8 mouse cellular contexts compared by ENCODE assay signal in genomic region chr10:80270734-80271181, GRCm38 (mm10). TPM values are rescaled to one million over a fixed set of nuclear protein-coding genes. Genes with fewer than 3 reads are reported as not detected.
DNase-seq lines count a peak whose midpoint lies in the region; ATAC-seq and TF ChIP-seq lines count a peak whose summit lies in the region.

No protein-coding gene starts in this region.

- TF ChIP-seq RAD21 in MEL (IDR thresholded peaks at IDR 0.05; ENCODE audit: low read depth, low read length) = no peak

- peak overlapping the region; percentile 22; the same call in 1 of the 2 replicates for H3K9ac ChIP-seq in forebrain, embryonic 12.5 days
- no peak overlapping the region for H3K9ac ChIP-seq in forebrain, embryonic 11.5 days (ENCODE audit: low read length)
- no peak overlapping the region for H3K9ac ChIP-seq in MEL (ENCODE audit: control insufficient read depth, low read depth, low read length, poor library complexity, severe bottlenecking)
- H3K9ac ChIP-seq in hindbrain, embryonic 12.5 days = 0 out of 2 replicates have a peak overlapping the region, but pooled peaks have one; percentile 5
- H3K9ac ChIP-seq in liver, embryonic 14.5 days (replicated peaks) = peak overlapping the region; percentile 37

- no peak for DNase-seq in forebrain, embryonic 11.5 days (ENCODE audit: low spot score)
- DNase-seq in MEL (ENCODE audit: low read depth, low spot score) = peak; percentile 34
- DNase-seq in liver, embryonic 14.5 days (ENCODE audit: low read depth in 3 of 3, low spot score in 3 of 3) = peak in 2 of 3 experiments; percentile 59 to 62
- no peak for DNase-seq in layer of hippocampus, adult 18-20 months (ENCODE audit: low spot score in 2 of 2)
- no peak for DNase-seq in frontal cortex, postnatal 10 days (ENCODE audit: low spot score in 2 of 2)

- H3K4me2 ChIP-seq in forebrain, embryonic 12.5 days = no peak overlapping the region
- H3K4me2 ChIP-seq in forebrain, embryonic 11.5 days (ENCODE audit: low read depth, low read length, severe bottlenecking) = no peak overlapping the region
- no peak overlapping the region for H3K4me2 ChIP-seq in hindbrain, embryonic 12.5 days (replicated peaks)
- H3K4me2 ChIP-seq in liver, embryonic 14.5 days (ENCODE audit: low read depth) = peak overlapping the region; percentile 63

- no peaks in the 10 kb centered on the region for H3K27me3 ChIP-seq in forebrain, embryonic 12.5 days
- no peaks in the 10 kb centered on the region for H3K27me3 ChIP-seq in forebrain, embryonic 11.5 days (ENCODE audit: control insufficient read depth, insufficient read depth, low read length)
- no peaks in the 10 kb centered on the region for H3K27me3 ChIP-seq in MEL (ENCODE audit: control insufficient read depth in 1 of 2, insufficient read depth in 2 of 2, low read length in 2 of 2)
- no peaks in the 10 kb centered on the region for H3K27me3 ChIP-seq in hindbrain, embryonic 12.5 days
- no peaks in the 10 kb centered on the region for H3K27me3 ChIP-seq in liver, embryonic 14.5 days (ENCODE audit: control insufficient read depth, insufficient read depth, low read length)

- WGBS in forebrain, embryonic 12.5 days = 84% methylated on average over 6 of the region's 6 CpGs
- 80% methylated on average over 6 of the region's 6 CpGs for WGBS in forebrain, embryonic 11.5 days
- WGBS in hindbrain, embryonic 12.5 days = 83% methylated on average over 6 of the region's 6 CpGs
- WGBS in liver, embryonic 14.5 days (ENCODE audit: insufficient replicate concordance) = 21% methylated on average over 6 of the region's 6 CpGs

- H3K4me3 ChIP-seq in forebrain, embryonic 12.5 days (replicated peaks) = no peak overlapping the region
- no peak overlapping the region for H3K4me3 ChIP-seq in forebrain, embryonic 11.5 days (ENCODE audit: low read depth, low read length)
- H3K4me3 ChIP-seq in MEL (ENCODE audit: control insufficient read depth in 1 of 2, insufficient read depth in 1 of 2, low read depth in 2 of 2, low read length in 2 of 2) = no peak overlapping the region
- H3K4me3 ChIP-seq in hindbrain, embryonic 12.5 days = no peak overlapping the region
- H3K4me3 ChIP-seq in liver, embryonic 14.5 days (ENCODE audit: insufficient read depth in 1 of 2, low read depth in 2 of 2, low read length in 2 of 2) = peak overlapping the region; percentile 19 to 35; a peak in 3 of 4 replicates

- TF ChIP-seq CTCF in MEL (IDR thresholded peaks at IDR 0.05 in 2 of 3, conservative IDR thresholded peaks at IDR 0.05 in 1 of 3; ENCODE audit: control insufficient read depth in 1 of 3, insufficient read depth in 1 of 3, low read depth in 2 of 3, low read length in 3 of 3, poor library complexity in 1 of 3, severe bottlenecking in 1 of 3) = no peak
- TF ChIP-seq CTCF in liver, embryonic 14.5 days (IDR thresholded peaks at IDR 0.05; ENCODE audit: low read depth) = no peak

- ATAC-seq in forebrain, embryonic 12.5 days (ENCODE audit: low FRiP score) = no peak
- no peak for ATAC-seq in forebrain, embryonic 11.5 days (replicated peaks; ENCODE audit: low FRiP score)
- ATAC-seq in hindbrain, embryonic 12.5 days (ENCODE audit: low FRiP score) = no peak
- ATAC-seq in liver, embryonic 14.5 days (ENCODE audit: insufficient read depth) = peak; percentile 77
- ATAC-seq in frontal cortex, adult (ENCODE audit: low TSS enrichment) = no peak

- H3K27ac ChIP-seq in forebrain, embryonic 12.5 days = 0 out of 2 replicates have a peak overlapping the region, but pooled peaks have one; percentile 0
- H3K27ac ChIP-seq in forebrain, embryonic 11.5 days (ENCODE audit: low read depth, low read length) = no peak overlapping the region
- no peak overlapping the region; the same call in 1 of the 2 replicates for H3K27ac ChIP-seq in MEL (ENCODE audit: control insufficient read depth, low read depth, low read length)
- H3K27ac ChIP-seq in hindbrain, embryonic 12.5 days = 0 out of 2 replicates have a peak overlapping the region, but pooled peaks have one; percentile 8
- H3K27ac ChIP-seq in liver, embryonic 14.5 days = peak overlapping the region; percentile 87

- H3K9me3 ChIP-seq in forebrain, embryonic 12.5 days = no peaks in the 10 kb centered on the region
- H3K9me3 ChIP-seq in forebrain, embryonic 11.5 days (ENCODE audit: control insufficient read depth, low read length) = no peaks in the 10 kb centered on the region
- H3K9me3 ChIP-seq in MEL (replicated peaks; ENCODE audit: insufficient read depth, low read length) = no peaks in the 10 kb centered on the region
- no peaks in the 10 kb centered on the region for H3K9me3 ChIP-seq in hindbrain, embryonic 12.5 days (replicated peaks)
- no peaks in the 10 kb centered on the region for H3K9me3 ChIP-seq in liver, embryonic 14.5 days (ENCODE audit: control insufficient read depth, low read length)

- H3K36me3 ChIP-seq in forebrain, embryonic 12.5 days (replicated peaks) = peaks cover 48% of the 10 kb centered on the region
- H3K36me3 ChIP-seq in forebrain, embryonic 11.5 days (ENCODE audit: control insufficient read depth, insufficient read depth, low read length) = no peaks in the 10 kb centered on the region; the same call in 1 of the 2 replicates
- peaks cover 4 to 20% of the 10 kb centered on the region in 2 experiments for H3K36me3 ChIP-seq in MEL (ENCODE audit: control insufficient read depth in 1 of 2, insufficient read depth in 2 of 2, low read length in 2 of 2)
- H3K36me3 ChIP-seq in hindbrain, embryonic 12.5 days = peaks cover 37% of the 10 kb centered on the region
- peaks cover 43% of the 10 kb centered on the region for H3K36me3 ChIP-seq in liver, embryonic 14.5 days (replicated peaks; ENCODE audit: control insufficient read depth, insufficient read depth, low read depth)

- no peak for TF ChIP-seq POLR2A in MEL (IDR thresholded peaks at IDR 0.05; ENCODE audit: control insufficient read depth in 1 of 2, insufficient read depth in 1 of 2, low read depth in 1 of 2, low read length in 2 of 2, poor library complexity in 1 of 2)

- peaks cover 74% of the 10 kb centered on the region for H3K79me2 ChIP-seq in MEL (ENCODE audit: control insufficient read depth, insufficient read depth, low read length, poor library complexity)

- H3K4me1 ChIP-seq in forebrain, embryonic 12.5 days = peaks cover 43% of the 10 kb centered on the region
- H3K4me1 ChIP-seq in forebrain, embryonic 11.5 days (replicated peaks; ENCODE audit: control insufficient read depth, insufficient read depth, low read length) = peaks cover 16% of the 10 kb centered on the region
- H3K4me1 ChIP-seq in MEL (ENCODE audit: control insufficient read depth in 1 of 2, insufficient read depth in 2 of 2, low read length in 2 of 2) = peaks cover 3 to 18% of the 10 kb centered on the region in 2 experiments; a peak in 2 of 4 replicates
- H3K4me1 ChIP-seq in hindbrain, embryonic 12.5 days = peaks cover 50% of the 10 kb centered on the region
- H3K4me1 ChIP-seq in liver, embryonic 14.5 days (replicated peaks; ENCODE audit: control insufficient read depth in 2 of 2, insufficient read depth in 2 of 2, low read length in 1 of 2) = peaks cover 55 to 58% of the 10 kb centered on the region in 2 experiments

- no peak for TF ChIP-seq EP300 in MEL (IDR thresholded peaks at IDR 0.05; ENCODE audit: low read depth in 1 of 2, low read length in 2 of 2)
- TF ChIP-seq EP300 in liver, embryonic 14.5 days (IDR thresholded peaks at IDR 0.05; ENCODE audit: low read depth) = no peak; the same call in 1 of the 2 replicates

RNA-seq across cellular contexts. Expression of gene Dazap1, which starts 9.5 kb away (rescaled TPM):
- 65.1 and 69.7 TPM in 2 replicates for polyA plus RNA-seq in forebrain, embryonic 12.5 days (2016; fragmentation: Nextera tagmentation; extraction: Ambion mirVana)
- polyA plus RNA-seq in forebrain, embryonic 11.5 days (2014; fragmentation: Nextera tagmentation; extraction: Ambion mirVana) = 53.2 and 55.4 TPM in 2 replicates
- total RNA-seq in MEL (2012; rRNA removed) = 159 and 166 TPM in 2 replicates
- 100 to 1,000 TPM in 1 of 2 experiments, not detected in 1; 236 TPM for polyA plus RNA-seq in MEL (2012; ENCODE audit: insufficient read depth in 1 of 2, insufficient read length in 2 of 2, low read depth in 1 of 2, low replicate concordance in 2 of 2, missing spikeins in 1 of 2)
- polyA plus RNA-seq in hindbrain, embryonic 12.5 days (2016; fragmentation: Nextera tagmentation; extraction: Ambion mirVana) = 67.1 and 76.9 TPM in 2 replicates
- polyA plus RNA-seq in liver, embryonic 14.5 days (2012; rRNA removed) = 54.8 and 75.9 TPM in 2 replicates
- polyA plus RNA-seq in liver, embryonic 14.5 days (2014; fragmentation: Nextera tagmentation; extraction: Ambion mirVana) = 20.4 and 22.7 TPM in 2 replicates
- 10 to 100 TPM; 77.2 to 83.0 TPM for total RNA-seq in layer of hippocampus, adult 18-20 months (2021)

RNA-seq across cellular contexts. Expression of gene Gamt, which starts 9.9 kb away (rescaled TPM):
- 15.9 and 19.0 TPM in 2 replicates for polyA plus RNA-seq in forebrain, embryonic 12.5 days (2016; fragmentation: Nextera tagmentation; extraction: Ambion mirVana)
- polyA plus RNA-seq in forebrain, embryonic 11.5 days (2014; fragmentation: Nextera tagmentation; extraction: Ambion mirVana) = 20.4 and 24.1 TPM in 2 replicates
- total RNA-seq in MEL (2012; rRNA removed) = 4.1 and 6.0 TPM in 2 replicates
- polyA plus RNA-seq in MEL (2012; ENCODE audit: insufficient read depth in 1 of 2, insufficient read length in 2 of 2, low read depth in 1 of 2, low replicate concordance in 2 of 2, missing spikeins in 1 of 2) = 1 to 10 TPM in 1 of 2 experiments, not detected in 1; 8.4 TPM
- 26.6 and 29.6 TPM in 2 replicates for polyA plus RNA-seq in hindbrain, embryonic 12.5 days (2016; fragmentation: Nextera tagmentation; extraction: Ambion mirVana)
- polyA plus RNA-seq in liver, embryonic 14.5 days (2012; rRNA removed) = 36.5 and 41.4 TPM in 2 replicates
- polyA plus RNA-seq in liver, embryonic 14.5 days (2014; fragmentation: Nextera tagmentation; extraction: Ambion mirVana) = 64.9 and 67.9 TPM in 2 replicates
- 10 to 100 TPM; 24.5 to 26.7 TPM for total RNA-seq in layer of hippocampus, adult 18-20 months (2021)

RNA-seq across cellular contexts. Expression of gene Rps15, which starts 21.5 kb away (rescaled TPM):
- polyA plus RNA-seq in forebrain, embryonic 12.5 days (2016; fragmentation: Nextera tagmentation; extraction: Ambion mirVana) = 708 and 760 TPM in 2 replicates
- polyA plus RNA-seq in forebrain, embryonic 11.5 days (2014; fragmentation: Nextera tagmentation; extraction: Ambion mirVana) = 858 and 895 TPM in 2 replicates
- 3,963 and 4,320 TPM in 2 replicates for total RNA-seq in MEL (2012; rRNA removed)
- polyA plus RNA-seq in MEL (2012; ENCODE audit: insufficient read depth in 1 of 2, insufficient read length in 2 of 2, low read depth in 1 of 2, low replicate concordance in 2 of 2, missing spikeins in 1 of 2) = 1,000 to 10,000 TPM; 1,331 to 3,905 TPM
- polyA plus RNA-seq in hindbrain, embryonic 12.5 days (2016; fragmentation: Nextera tagmentation; extraction: Ambion mirVana) = 530 and 668 TPM in 2 replicates
- 2,043 and 2,097 TPM in 2 replicates for polyA plus RNA-seq in liver, embryonic 14.5 days (2012; rRNA removed)
- polyA plus RNA-seq in liver, embryonic 14.5 days (2014; fragmentation: Nextera tagmentation; extraction: Ambion mirVana) = 805 and 809 TPM in 2 replicates
- 1,000 to 10,000 TPM in 1 of 2 experiments, 100 to 1,000 TPM in 1; 997 to 1,043 TPM for total RNA-seq in layer of hippocampus, adult 18-20 months (2021)

RNA-seq across cellular contexts. Expression of gene Ndufs7, which starts 21.8 kb away (rescaled TPM):
- 201 and 216 TPM in 2 replicates for polyA plus RNA-seq in forebrain, embryonic 12.5 days (2016; fragmentation: Nextera tagmentation; extraction: Ambion mirVana)
- polyA plus RNA-seq in forebrain, embryonic 11.5 days (2014; fragmentation: Nextera tagmentation; extraction: Ambion mirVana) = 219 and 265 TPM in 2 replicates
- 341 and 377 TPM in 2 replicates for total RNA-seq in MEL (2012; rRNA removed)
- polyA plus RNA-seq in MEL (2012; ENCODE audit: insufficient read depth in 1 of 2, insufficient read length in 2 of 2, low read depth in 1 of 2, low replicate concordance in 2 of 2, missing spikeins in 1 of 2) = 100 to 1,000 TPM in 1 of 2 experiments, not detected in 1; 458 TPM
- 177 and 220 TPM in 2 replicates for polyA plus RNA-seq in hindbrain, embryonic 12.5 days (2016; fragmentation: Nextera tagmentation; extraction: Ambion mirVana)
- 189 and 256 TPM in 2 replicates for polyA plus RNA-seq in liver, embryonic 14.5 days (2012; rRNA removed)
- 272 and 285 TPM in 2 replicates for polyA plus RNA-seq in liver, embryonic 14.5 days (2014; fragmentation: Nextera tagmentation; extraction: Ambion mirVana)
- total RNA-seq in layer of hippocampus, adult 18-20 months (2021) = 100 to 1,000 TPM; 218 to 228 TPM

RNA-seq across cellular contexts. Expression of gene Apc2, which starts 25.0 kb away (rescaled TPM):
- polyA plus RNA-seq in forebrain, embryonic 12.5 days (2016; fragmentation: Nextera tagmentation; extraction: Ambion mirVana) = 144 and 165 TPM in 2 replicates
- polyA plus RNA-seq in forebrain, embryonic 11.5 days (2014; fragmentation: Nextera tagmentation; extraction: Ambion mirVana) = 75.5 and 77.7 TPM in 2 replicates
- 0.39 and 0.58 TPM in 2 replicates for total RNA-seq in MEL (2012; rRNA removed)
- 1 to 10 TPM in 1 of 2 experiments, not detected in 1; 1.2 TPM for polyA plus RNA-seq in MEL (2012; ENCODE audit: insufficient read depth in 1 of 2, insufficient read length in 2 of 2, low read depth in 1 of 2, low replicate concordance in 2 of 2, missing spikeins in 1 of 2)
- 170 and 191 TPM in 2 replicates for polyA plus RNA-seq in hindbrain, embryonic 12.5 days (2016; fragmentation: Nextera tagmentation; extraction: Ambion mirVana)
- polyA plus RNA-seq in liver, embryonic 14.5 days (2012; rRNA removed) = 0.04 and 0.16 TPM in 2 replicates
- polyA plus RNA-seq in liver, embryonic 14.5 days (2014; fragmentation: Nextera tagmentation; extraction: Ambion mirVana) = 0.04 TPM in 1 of 2 replicates, not detected in the other
- 10 to 100 TPM; 94.5 to 95.5 TPM for total RNA-seq in layer of hippocampus, adult 18-20 months (2021)

Comparison
In these comparisons a context has a peak if more than half of its experiments do, and no peak if none do; other contexts are left out.
1. H3K27ac ChIP-seq: peak in forebrain, embryonic 12.5 days (single experiment), hindbrain, embryonic 12.5 days (single experiment) and liver, embryonic 14.5 days (single experiment); none in forebrain, embryonic 11.5 days (single experiment) and MEL (single experiment).
2. H3K9ac ChIP-seq: peak in forebrain, embryonic 12.5 days (single experiment), hindbrain, embryonic 12.5 days (single experiment) and liver, embryonic 14.5 days (single experiment); none in forebrain, embryonic 11.5 days (single experiment) and MEL (single experiment).
3. H3K4me3 ChIP-seq: peak in liver, embryonic 14.5 days (2 of 2); none in forebrain, embryonic 12.5 days (single experiment), forebrain, embryonic 11.5 days (single experiment), MEL (0 of 2) and hindbrain, embryonic 12.5 days (single experiment).
4. DNase-seq: peak in MEL (single experiment) and liver, embryonic 14.5 days (2 of 3); none in forebrain, embryonic 11.5 days (single experiment), layer of hippocampus, adult 18-20 months (0 of 2) and frontal cortex, postnatal 10 days (0 of 2).